Mouse (Mus musculus) hindbrain, embryonic 11.5 days (tissue): ENCODE data around the gene Zfp638. TPM values are rescaled to one million over a fixed set of nuclear protein-coding genes. Genes with fewer than 3 reads are reported as not detected.
A peak's percentile ranks its signal among the peaks of the same experiment; 100 is the strongest.
"Not testable (repeated sequence)": the region's sequence is repeated elsewhere in the genome, so short reads cannot be mapped to it uniquely, and the experiment has no call there.

Experiments used
- ATAC-seq: fragments of 200-750 bp; cut with Nextera tagmentation; 2 replicates; pipeline ENCODE4 v1.8.0; 2017; ENCODE audit warnings: mild to moderate bottlenecking, moderate TSS enrichment, moderate library complexity; ENCODE audit not compliant: low FRiP score
- DNase-seq: peaks from one replicate; pipeline ENCODE4 v3.0.0-alpha.2; 2015; ENCODE audit warnings: low spot score
- H3K27ac ChIP-seq: fragments of 300-500 bp; sonication (generic); 2 replicates; pipeline ENCODE4 v1.5.1; 2014; ENCODE audit warnings: mild to moderate bottlenecking, low read depth, low read length
- H3K27me3 ChIP-seq: fragments of 300-500 bp; sonication (generic); 2 replicates; pipeline ENCODE4 v1.6.1; 2014; ENCODE audit warnings: mild to moderate bottlenecking, low read length, moderate library complexity, mixed read lengths; ENCODE audit not compliant: control insufficient read depth, insufficient read depth
- H3K36me3 ChIP-seq: fragments of 300-500 bp; sonication (generic); 2 replicates; pipeline ENCODE4 v1.6.1; 2014; ENCODE audit warnings: mild to moderate bottlenecking, low read length, moderate library complexity, mixed read lengths; ENCODE audit not compliant: control insufficient read depth, insufficient read depth
- H3K4me1 ChIP-seq: fragments of 300-500 bp; sonication (generic); replicated peaks from 2 replicates; pipeline ENCODE4 v1.6.1; 2014; ENCODE audit warnings: low read length, mixed read lengths; ENCODE audit not compliant: control insufficient read depth, insufficient read depth
- H3K4me2 ChIP-seq: fragments of 300-500 bp; sonication (generic); replicated peaks from 2 replicates; pipeline ENCODE4 v1.6.1; 2014; ENCODE audit warnings: mild to moderate bottlenecking, low read depth, low read length
- H3K4me3 ChIP-seq: fragments of 300-500 bp; sonication (generic); 2 replicates; pipeline ENCODE4 v1.5.1; 2014; ENCODE audit warnings: low read depth, low read length
- H3K9ac ChIP-seq: fragments of 300-500 bp; sonication (generic); 2 replicates; pipeline ENCODE4 v1.6.1; 2014; ENCODE audit warnings: low read depth, low read length
- H3K9me3 ChIP-seq: fragments of 300-500 bp; sonication (generic); 2 replicates; pipeline ENCODE4 v1.6.1; 2016; ENCODE audit warnings: low read length; ENCODE audit not compliant: control insufficient read depth
- WGBS: fragments of 180-500 bp; shearing (Covaris S2); extraction: QIAGEN DNeasy Blood & Tissue Kit; methylation state at CpG from one replicate; pipeline ENCODE4 v1.1.7; 2014; 5-methylcytosine and 5-hydroxymethylcytosine counted together
- polyA plus RNA-seq: library from polyadenylated mRNA; unstranded; fragments of >200 nt; fragmentation: Nextera tagmentation; extraction: Ambion mirVana; gene quantifications from 2 replicates; pipeline ENCODE4 v1.2.1, GENCODE M21; 2014

Zfp638 gene
- 111 and 119 TPM in 2 replicates for polyA plus RNA-seq

GRCm38 (mm10) chr6:83866954-83867597 is at the start of gene Zfp638:
Gene Zfp638, plus strand, starts transcription at chr6:83867109.
- H3K9ac ChIP-seq: peak within 1 kb of the TSS; percentile 43; the same call in 1 of the 2 replicates
- ATAC-seq: peak; percentile 96
- peak within 1 kb of the TSS; percentile 72 for H3K4me2 ChIP-seq
- under 1% methylated on average over 49 of the region's 50 CpGs for WGBS
- no peaks in the 10 kb centered on the region for H3K36me3 ChIP-seq
- no peaks in the 10 kb centered on the region for H3K9me3 ChIP-seq
- peak; percentile 93 for DNase-seq
- no peaks in the 10 kb centered on the region; the same call in 1 of the 2 replicates for H3K4me1 ChIP-seq
- peak within 1 kb of the TSS; percentile 51 for H3K4me3 ChIP-seq
- no peak within 1 kb of the TSS for H3K27ac ChIP-seq
- H3K27me3 ChIP-seq: no peaks in the 10 kb centered on the region

DNA sequence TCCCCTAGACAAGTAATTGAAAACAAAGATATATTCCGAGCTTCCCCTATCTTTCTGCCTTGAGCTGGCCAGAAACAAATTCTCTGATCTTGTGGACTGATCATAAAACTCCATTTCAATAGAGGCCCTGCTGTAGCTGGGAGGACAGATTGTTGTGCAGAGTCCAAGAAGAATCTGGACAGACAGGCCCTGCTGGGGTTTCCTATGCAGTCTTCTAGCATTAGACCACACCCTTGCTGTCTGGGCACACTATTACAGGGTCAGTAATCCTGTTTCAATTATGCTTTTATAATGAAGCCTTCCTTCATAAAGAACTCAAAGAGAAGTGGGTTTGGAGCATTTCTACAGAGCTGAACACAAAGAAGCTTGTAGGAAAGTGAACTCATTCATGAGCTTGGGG is 47.9 kb upstream of the Zfp638 start:
- Histone ChIP-seq H3K27ac (no peak overlapping the region), H3K27me3 (no peaks in the 10 kb centered on the region), H3K4me2 (no peak overlapping the region), H3K4me3 (no peak overlapping the region), H3K9ac (no peak overlapping the region), H3K4me1 (no peaks in the 10 kb centered on the region), H3K36me3 (no peaks in the 10 kb centered on the region; the same call in 1 of the 2 replicates), H3K9me3 (no peaks in the 10 kb centered on the region)
- WGBS: 92% methylated on average over 1 of the region's 1 CpGs
- DNase-seq: no peak
- no peak for ATAC-seq

GRCm38 (mm10) chr6:83820727-83821515 is 46.0 kb upstream of the Zfp638 start:
- Histone ChIP-seq H3K27ac (no peak overlapping the region), H3K4me3 (no peak overlapping the region), H3K27me3 (no peaks in the 10 kb centered on the region), H3K4me1 (no peaks in the 10 kb centered on the region), H3K36me3 (no peaks in the 10 kb centered on the region), H3K4me2 (no peak overlapping the region), H3K9ac (no peak overlapping the region), H3K9me3 (no peaks in the 10 kb centered on the region)
- ATAC-seq: no peak
- 88% methylated on average over 2 of the region's 2 CpGs for WGBS
- no peak for DNase-seq

GRCm38 (mm10) chr6:83821856-83822255 is 45.1 kb upstream of the Zfp638 start:
- no peak overlapping the region for H3K4me2 ChIP-seq
- H3K27me3 ChIP-seq: no peaks in the 10 kb centered on the region
- 86% methylated on average over 2 of the region's 2 CpGs for WGBS
- no peaks in the 10 kb centered on the region for H3K9me3 ChIP-seq
- no peak for DNase-seq
- H3K36me3 ChIP-seq: no peaks in the 10 kb centered on the region
- no peaks in the 10 kb centered on the region for H3K4me1 ChIP-seq
- H3K9ac ChIP-seq: no peak overlapping the region
- no peak overlapping the region for H3K27ac ChIP-seq
- ATAC-seq: no peak
- no peak overlapping the region for H3K4me3 ChIP-seq

DNA sequence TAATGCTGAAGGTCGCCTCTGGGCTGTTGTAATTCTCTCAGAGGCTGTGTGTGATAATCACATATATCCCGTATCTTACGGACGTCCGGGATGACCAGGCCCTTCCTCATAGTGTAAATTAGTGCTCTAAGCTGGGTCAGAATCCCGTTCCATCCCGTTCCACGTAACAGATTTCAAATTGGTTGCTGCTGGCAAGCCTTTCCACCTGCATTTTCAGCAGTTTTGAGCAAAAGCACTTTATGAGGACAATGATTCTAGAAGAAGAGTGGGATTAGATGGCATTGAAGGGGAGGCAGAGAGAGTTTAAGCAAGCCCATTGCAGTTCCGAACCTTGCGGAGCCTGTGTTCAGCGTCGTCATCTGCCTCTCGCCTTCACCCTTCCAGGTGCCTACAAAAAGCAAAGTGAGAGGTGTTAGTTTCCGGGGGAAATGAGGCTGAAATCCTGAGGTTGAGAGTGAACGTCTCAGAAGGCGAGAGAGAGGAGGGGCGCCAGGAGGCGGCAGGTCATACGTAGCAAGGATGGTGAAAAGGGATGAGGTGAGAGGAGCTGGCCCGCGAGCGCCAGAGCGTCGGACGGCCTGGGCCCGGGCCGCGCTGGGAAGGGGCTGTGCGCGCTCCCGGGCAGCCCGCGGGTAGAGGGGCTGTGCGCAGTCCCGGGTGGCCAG is 35.8 kb upstream of the Zfp638 start:
- peak overlapping the region; percentile 73 for H3K27ac ChIP-seq
- no peaks in the 10 kb centered on the region for H3K9me3 ChIP-seq
- H3K4me1 ChIP-seq: no peaks in the 10 kb centered on the region
- ATAC-seq (no peak; the same call in 1 of the 2 replicates), DNase-seq (no peak)
- H3K4me3 ChIP-seq: peak overlapping the region; percentile 70
- WGBS: 2% methylated on average over 32 of the region's 35 CpGs
- no peaks in the 10 kb centered on the region for H3K27me3 ChIP-seq
- H3K36me3 ChIP-seq: no peaks in the 10 kb centered on the region
- peak overlapping the region; percentile 75 for H3K4me2 ChIP-seq
- peak overlapping the region; percentile 78 for H3K9ac ChIP-seq

GRCm38 (mm10) chr6:83831606-83832123 is 35.2 kb upstream of the Zfp638 start, which contains the start of gene Paip2b:
Gene Paip2b, minus strand, starts transcription at chr6:83831741.
- WGBS: under 1% methylated on average over 32 of the region's 37 CpGs

DNA sequence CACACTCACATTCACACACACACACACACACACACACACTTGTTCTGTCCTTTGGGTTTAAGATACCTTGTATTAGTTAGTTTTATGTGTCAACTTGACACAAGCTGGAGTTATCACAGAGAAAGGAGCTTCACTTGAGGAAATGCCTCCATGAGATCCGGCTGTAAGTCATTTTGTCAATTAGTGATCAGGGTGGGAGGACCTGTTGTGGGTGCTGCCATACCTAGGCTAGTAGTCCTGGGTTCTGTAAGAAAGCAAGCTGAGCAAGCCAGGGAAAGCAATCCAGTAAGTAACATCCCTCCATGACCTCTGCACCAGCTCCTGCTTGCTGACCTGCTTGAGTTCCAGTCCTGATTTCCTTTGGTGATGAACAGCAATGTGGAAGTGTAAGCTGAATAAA is 34.5 kb upstream of the Zfp638 start:
- 65% methylated on average over 1 of the region's 1 CpGs for WGBS
- ATAC-seq, H3K27ac ChIP-seq: not testable (repeated sequence)

More at GRCm38 (mm10) chr6:83831606-83832123, 35.2 kb upstream of the Zfp638 start, which contains the start of gene Paip2b:
- Histone ChIP-seq H3K4me2 (peak within 1 kb of the TSS; percentile 75), H3K4me3 (peak within 1 kb of the TSS; percentile 70), H3K9ac (peak within 1 kb of the TSS; percentile 78), H3K9me3 (no peaks in the 10 kb centered on the region), H3K27ac (peak within 1 kb of the TSS; percentile 73), H3K36me3 (no peaks in the 10 kb centered on the region), H3K27me3 (no peaks in the 10 kb centered on the region), H3K4me1 (no peaks in the 10 kb centered on the region)
- peak; percentile 98 for DNase-seq
- ATAC-seq: peak; percentile 99

DNA sequence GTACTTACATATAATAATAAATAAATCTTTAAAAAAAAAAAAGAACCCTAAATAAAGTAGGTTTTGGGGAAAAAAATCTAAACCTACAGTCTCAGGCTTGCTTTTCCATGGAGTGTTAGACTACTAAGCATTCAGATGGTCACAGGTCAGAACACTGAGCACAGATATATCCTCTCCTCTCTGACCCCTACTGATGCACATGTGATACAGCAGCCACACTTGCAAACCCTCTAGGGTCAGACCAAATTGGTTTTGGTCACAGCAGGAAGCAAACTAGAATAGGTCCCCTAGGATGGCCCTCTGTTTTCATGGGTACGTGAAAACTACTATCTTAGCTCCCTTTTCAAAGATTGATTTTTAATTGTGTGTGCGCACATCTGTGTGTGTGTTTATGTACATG is 30.1 kb upstream of the Zfp638 start:
- DNase-seq (no peak), ATAC-seq (no peak)
- H3K4me2 ChIP-seq: no peak overlapping the region
- no peak overlapping the region for H3K9ac ChIP-seq
- no peak overlapping the region for H3K27ac ChIP-seq
- no peak overlapping the region for H3K4me3 ChIP-seq
- no peaks in the 10 kb centered on the region for H3K36me3 ChIP-seq
- no peaks in the 10 kb centered on the region for H3K9me3 ChIP-seq
- no peaks in the 10 kb centered on the region for H3K27me3 ChIP-seq
- no peaks in the 10 kb centered on the region for H3K4me1 ChIP-seq
- 86% methylated on average over 2 of the region's 2 CpGs for WGBS

More for the DNA sequence above, 34.5 kb upstream of the Zfp638 start:
- not testable (repeated sequence) for H3K9me3 ChIP-seq, H3K4me1 ChIP-seq, H3K36me3 ChIP-seq, H3K9ac ChIP-seq, H3K27me3 ChIP-seq, DNase-seq
- Histone ChIP-seq H3K4me2 (0 out of 2 replicates have a peak overlapping the region, but pooled peaks have one; percentile 9), H3K4me3 (0 out of 2 replicates have a peak overlapping the region, but pooled peaks have one; percentile 8)
